Comparison of ENCODE assay signal across 11 mouse cellular contexts in the genomic region with DNA sequence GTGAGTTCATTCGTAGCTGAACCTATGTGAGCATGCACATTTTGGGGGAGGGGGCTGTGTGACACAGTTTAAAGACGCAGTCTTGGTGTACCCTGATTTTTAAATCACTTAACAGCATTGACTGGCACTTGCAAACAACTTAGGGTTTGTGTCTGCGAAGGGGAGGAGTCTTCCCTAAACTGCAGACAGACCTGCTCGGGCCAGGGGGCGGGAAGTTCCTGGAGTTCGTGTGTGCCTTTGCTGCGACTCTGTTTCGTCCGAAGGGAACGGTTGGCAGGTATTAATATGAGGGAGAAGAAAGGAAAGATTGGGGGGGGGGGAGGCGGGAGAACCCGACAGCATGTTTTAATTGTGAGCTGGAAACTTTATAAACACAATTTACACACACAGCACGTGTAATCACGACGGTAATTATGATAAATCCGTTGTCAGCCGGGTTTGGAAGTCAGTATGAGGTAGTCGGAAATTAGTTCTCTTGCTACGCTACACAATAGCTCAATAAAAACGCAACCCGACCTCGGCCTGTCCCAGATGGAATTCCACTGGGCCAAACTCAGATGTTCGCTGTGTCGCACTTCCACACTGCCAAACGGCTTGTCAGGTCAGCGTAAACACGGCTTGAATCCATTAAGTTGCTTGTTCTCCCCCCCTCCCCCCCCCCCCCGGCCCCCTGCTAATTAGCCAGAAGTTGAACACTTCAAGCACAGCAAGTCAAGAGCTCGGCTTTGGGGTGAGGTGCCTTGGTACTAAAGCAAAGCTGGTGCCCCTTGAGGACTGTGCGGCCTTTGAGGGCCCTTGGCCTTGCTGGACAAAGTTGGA. TPM values are rescaled to one million over a fixed set of nuclear protein-coding genes. Genes with fewer than 3 reads are reported as not detected.
DNase-seq lines count a peak whose midpoint lies in the region; ATAC-seq lines count a peak whose summit lies in the region.
"Had no signal": no experiment of that assay in that cellular context is flagged by ENCODE, and none has a peak within 500 bp of the region (broad histone marks: within the 10 kb centered on the region; RNA-seq: fewer than 3 reads in every experiment).

No protein-coding gene starts in this region.

- H3K36me3 ChIP-seq in embryonic facial prominence, embryonic 12.5 days: no peaks in the 10 kb centered on the region
- no peaks in the 10 kb centered on the region for H3K36me3 ChIP-seq in limb, embryonic 15.5 days
- H3K36me3 ChIP-seq: neural tube, embryonic 13.5 days had no signal

- no peak overlapping the region for H3K4me3 ChIP-seq in embryonic facial prominence, embryonic 12.5 days
- 0 out of 2 replicates have a peak overlapping the region, but pooled peaks have one; percentile 1 for H3K4me3 ChIP-seq in limb, embryonic 15.5 days
- H3K4me3 ChIP-seq: neural tube, embryonic 13.5 days had no signal

- DNase-seq in embryo, embryonic 10 days (ENCODE audit: low spot score): peak; percentile 71
- DNase-seq in embryo, embryonic 9.5 days (ENCODE audit: extremely low spot score): no peak
- peak; percentile 53 for DNase-seq in kidney, postnatal 10 days
- no peak for DNase-seq in kidney, adult 9 months
- DNase-seq in right cerebral cortex, postnatal 36 days (ENCODE audit: low spot score in 2 of 2): no peak
- DNase-seq in T-cell, adult 2 months (ENCODE audit: low spot score): no peak
- DNase-seq: heart, postnatal 4 days had no signal

- H3K27me3 ChIP-seq in embryonic facial prominence, embryonic 12.5 days: no peaks in the 10 kb centered on the region
- 0 out of 2 replicates have a peak, but pooled peaks cover 8% of the 10 kb centered on the region for H3K27me3 ChIP-seq in limb, embryonic 15.5 days

- WGBS in embryonic facial prominence, embryonic 12.5 days: 14% methylated on average over 29 of the region's 30 CpGs
- 15% methylated on average over 29 of the region's 30 CpGs for WGBS in limb, embryonic 15.5 days

- H3K4me1 ChIP-seq in embryonic facial prominence, embryonic 12.5 days: peaks cover 45% of the 10 kb centered on the region
- peaks cover 38% of the 10 kb centered on the region for H3K4me1 ChIP-seq in limb, embryonic 15.5 days

- H3K4me2 ChIP-seq in embryonic facial prominence, embryonic 12.5 days (replicated peaks): peak overlapping the region; percentile 29
- H3K4me2 ChIP-seq in limb, embryonic 15.5 days: peak overlapping the region; percentile 33
- H3K4me2 ChIP-seq: neural tube, embryonic 13.5 days had no signal

- no peak overlapping the region for H3K9ac ChIP-seq in embryonic facial prominence, embryonic 12.5 days
- no peak overlapping the region for H3K9ac ChIP-seq in limb, embryonic 15.5 days
- H3K9ac ChIP-seq: neural tube, embryonic 13.5 days had no signal

- H3K27ac ChIP-seq in embryonic facial prominence, embryonic 12.5 days: peak overlapping the region; percentile 55
- no peak overlapping the region for H3K27ac ChIP-seq in limb, embryonic 15.5 days
- H3K27ac ChIP-seq: neural tube, embryonic 13.5 days had no signal

- ATAC-seq in embryonic facial prominence, embryonic 12.5 days (ENCODE audit: insufficient number of reproducible peaks, insufficient read depth, low FRiP score, low TSS enrichment): no peak
- no peak for ATAC-seq in limb, embryonic 15.5 days (ENCODE audit: insufficient number of reproducible peaks, low FRiP score, low TSS enrichment, low read depth)

- H3K9me3 ChIP-seq in embryonic facial prominence, embryonic 12.5 days: no peaks in the 10 kb centered on the region
- H3K9me3 ChIP-seq in limb, embryonic 15.5 days: no peaks in the 10 kb centered on the region
- H3K9me3 ChIP-seq: neural tube, embryonic 13.5 days had no signal

RNA-seq across cellular contexts. Expression of gene Foxl1, which starts 47.2 kb away (rescaled TPM):
- 4.6 and 5.2 TPM in 2 replicates for polyA plus RNA-seq in embryonic facial prominence, embryonic 12.5 days (2016; fragmentation: Nextera tagmentation; extraction: Ambion mirVana)
- polyA plus RNA-seq in limb, embryonic 15.5 days (2015; fragmentation: Nextera tagmentation; extraction: Ambion mirVana): 0.20 and 0.29 TPM in 2 replicates
- polyA plus RNA-seq: liver, adult 2 months had no signal

RNA-seq across cellular contexts. Expression of gene Foxc2, which starts 59.0 kb away (rescaled TPM):
- polyA plus RNA-seq in embryonic facial prominence, embryonic 12.5 days (2016; fragmentation: Nextera tagmentation; extraction: Ambion mirVana): 26.8 and 29.8 TPM in 2 replicates
- 6.4 and 6.8 TPM in 2 replicates for polyA plus RNA-seq in limb, embryonic 15.5 days (2015; fragmentation: Nextera tagmentation; extraction: Ambion mirVana)

Comparison
In these comparisons a context has a peak if more than half of its experiments do, and no peak if none do; other contexts are left out.
1. DNase-seq: peak in embryo, embryonic 10 days (single experiment) and kidney, postnatal 10 days (single experiment); none in embryo, embryonic 9.5 days (single experiment), kidney, adult 9 months (single experiment), right cerebral cortex, postnatal 36 days (0 of 2) and T-cell, adult 2 months (single experiment).